Mouse (Mus musculus) fat pad, adult 2 months (tissue): ENCODE data around the gene Slc12a8.

ENCODE experiments used
- DNase-seq: peaks from one replicate; pipeline ENCODE4 v3.0.0-alpha.2; 2011; ENCODE audit warnings: low read depth, low spot score; ENCODE audit errors: extremely low read depth

Gene Slc12a8

DNA sequence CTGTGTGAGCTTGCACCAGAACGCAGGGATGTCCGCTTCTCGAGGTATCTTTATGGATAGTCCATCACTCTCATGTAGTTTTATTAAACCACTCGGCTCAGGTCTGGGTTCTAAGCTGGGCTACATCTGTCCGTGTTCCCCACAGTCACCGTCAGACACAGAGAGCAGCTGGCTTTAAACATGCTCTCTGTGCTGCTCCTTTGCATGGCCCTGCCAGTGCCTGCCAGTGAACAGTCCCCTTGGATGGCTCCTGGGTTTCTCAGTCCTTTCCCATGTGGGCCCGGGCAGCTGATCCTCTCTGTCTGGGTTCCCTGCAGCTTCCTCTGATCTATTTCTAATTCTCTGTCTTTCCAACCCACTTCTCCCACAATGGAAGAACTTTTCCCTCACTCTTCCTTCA is 93.3 kb downstream of the Slc12a8 start:
- DNase-seq = no peak

DNA sequence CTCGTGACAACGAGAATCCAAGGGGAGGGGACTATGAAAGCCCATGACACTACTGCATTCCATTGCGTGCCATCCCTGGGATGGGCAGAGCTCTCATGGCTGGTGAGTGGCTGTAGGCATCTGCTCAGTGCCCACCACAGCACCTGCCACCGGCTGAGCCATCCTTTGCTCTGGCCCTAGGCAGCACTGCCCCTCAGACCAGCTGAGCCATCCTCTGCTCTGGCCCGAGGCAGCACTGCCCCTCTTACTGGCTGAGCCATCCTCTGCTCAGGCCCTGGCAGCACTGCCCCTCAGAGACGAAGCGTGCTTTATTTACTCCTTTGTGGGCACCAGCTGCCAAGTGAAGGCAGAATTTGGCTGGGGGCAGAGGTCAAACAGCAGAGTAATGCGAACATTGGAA is 94.2 kb downstream of the Slc12a8 start:
- DNase-seq = no peak

DNA sequence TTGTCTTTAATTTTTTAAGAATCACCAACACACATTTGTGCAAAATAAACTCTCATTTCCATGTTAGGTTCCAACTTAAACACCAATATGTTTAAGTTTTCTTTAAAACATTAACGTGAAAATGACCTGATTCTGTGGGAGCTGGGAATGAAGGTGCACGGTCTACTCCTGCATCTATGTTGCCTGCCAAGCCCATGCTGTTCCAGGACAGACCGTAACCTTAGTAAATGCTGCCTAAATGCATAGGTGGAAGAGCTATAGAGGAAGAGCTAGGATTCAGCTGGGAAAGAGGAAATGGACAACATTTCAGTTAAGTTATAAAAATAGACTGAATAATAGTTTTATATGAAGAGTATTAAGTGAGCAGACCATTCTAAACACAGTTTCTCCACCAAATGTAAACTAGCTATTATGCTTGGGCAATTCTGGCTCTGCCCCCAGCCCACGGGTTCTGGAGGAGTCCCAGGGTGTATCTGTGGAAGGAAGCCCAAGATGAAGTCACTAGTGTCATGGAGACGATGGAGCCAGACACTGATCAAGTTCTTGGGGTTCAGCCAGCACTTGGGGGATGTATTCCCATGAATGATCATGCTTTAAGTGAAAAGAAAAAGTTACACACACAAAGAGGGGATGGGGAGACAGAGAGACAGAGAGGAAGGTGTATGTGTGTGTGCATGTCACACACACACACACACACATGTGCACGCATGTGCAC is 95.1 kb downstream of the Slc12a8 start:
- DNase-seq = no peak

DNA sequence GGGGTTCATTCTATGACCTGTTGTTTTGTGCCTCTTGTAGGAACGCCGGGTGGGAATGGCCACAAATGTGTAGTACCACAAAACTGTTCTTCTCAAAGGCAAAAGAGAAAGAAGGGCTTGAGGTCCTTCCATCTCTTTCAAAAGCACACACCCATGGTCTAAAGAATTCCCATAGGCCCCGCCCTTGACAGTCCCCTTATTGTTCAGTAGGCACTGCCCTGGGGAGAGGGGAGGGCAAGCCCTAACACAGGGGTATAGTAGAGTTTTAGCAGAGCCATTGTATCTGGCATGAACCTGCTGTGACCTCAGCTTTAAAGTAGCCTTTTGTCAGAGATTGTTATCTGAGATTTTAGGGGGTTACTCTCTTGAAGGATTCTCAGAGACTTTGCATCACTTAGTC is 98.9 kb downstream of the Slc12a8 start:
- no peak for DNase-seq

DNA sequence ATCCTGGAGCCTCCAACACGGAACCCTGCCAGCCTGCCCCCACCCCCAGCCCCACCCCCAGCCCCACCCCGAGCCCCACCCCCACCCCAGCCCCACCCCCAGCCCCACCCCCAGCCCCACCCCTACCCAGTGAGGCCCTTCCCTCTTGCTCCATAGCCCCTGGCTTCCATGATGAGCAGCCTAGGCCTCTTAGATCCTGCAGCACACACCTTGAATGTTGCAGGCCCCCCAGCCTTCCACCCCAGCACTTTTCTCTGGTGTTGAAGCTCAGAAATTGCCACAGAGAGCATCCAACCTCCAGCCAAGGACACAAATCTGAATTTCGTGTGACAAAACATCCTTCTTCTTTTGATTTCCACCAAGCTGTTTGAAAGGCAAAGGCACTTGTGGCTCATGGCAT is 104.7 kb downstream of the Slc12a8 start:
- DNase-seq = no peak

DNA sequence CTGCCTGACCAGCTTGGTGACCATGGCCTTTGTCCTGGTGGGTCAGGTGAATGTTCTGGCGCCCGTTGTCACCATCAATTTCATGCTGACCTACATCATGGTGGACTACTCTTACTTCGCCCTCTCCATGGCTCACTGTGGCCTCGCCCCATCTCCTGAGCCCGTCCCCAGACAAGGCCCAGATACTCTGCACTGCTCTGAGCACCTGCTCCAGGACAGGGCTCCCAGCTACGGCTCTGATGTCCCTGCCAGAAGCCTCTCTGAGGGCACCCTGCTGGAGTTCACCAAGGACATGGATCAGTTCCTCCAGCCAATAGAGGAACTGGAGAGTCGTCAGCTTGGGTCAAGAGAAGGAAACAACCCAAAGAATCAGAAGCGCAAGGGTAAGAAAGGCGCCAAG is 107.5 kb downstream of the Slc12a8 start:
- DNase-seq = no peak

DNA sequence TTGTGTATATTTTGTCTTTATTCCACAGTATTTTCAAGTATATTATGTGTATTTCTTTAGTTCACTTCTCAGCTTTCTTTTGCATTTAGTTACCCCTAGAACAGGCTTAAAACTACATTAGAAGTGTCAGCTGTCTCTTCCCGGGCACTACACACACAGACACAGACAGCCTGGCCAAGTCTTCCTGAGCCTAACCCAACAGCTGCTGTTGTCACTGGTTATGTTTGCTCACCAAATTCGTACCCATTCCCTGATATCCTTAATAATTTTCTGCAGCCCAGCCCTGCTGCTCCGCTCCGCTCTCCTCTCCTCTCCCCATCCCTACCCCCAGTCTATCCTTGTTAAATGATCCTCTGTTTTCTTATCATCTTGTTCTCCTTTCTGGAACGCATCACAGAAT is 112.4 kb downstream of the Slc12a8 start:
- no peak for DNase-seq

DNA sequence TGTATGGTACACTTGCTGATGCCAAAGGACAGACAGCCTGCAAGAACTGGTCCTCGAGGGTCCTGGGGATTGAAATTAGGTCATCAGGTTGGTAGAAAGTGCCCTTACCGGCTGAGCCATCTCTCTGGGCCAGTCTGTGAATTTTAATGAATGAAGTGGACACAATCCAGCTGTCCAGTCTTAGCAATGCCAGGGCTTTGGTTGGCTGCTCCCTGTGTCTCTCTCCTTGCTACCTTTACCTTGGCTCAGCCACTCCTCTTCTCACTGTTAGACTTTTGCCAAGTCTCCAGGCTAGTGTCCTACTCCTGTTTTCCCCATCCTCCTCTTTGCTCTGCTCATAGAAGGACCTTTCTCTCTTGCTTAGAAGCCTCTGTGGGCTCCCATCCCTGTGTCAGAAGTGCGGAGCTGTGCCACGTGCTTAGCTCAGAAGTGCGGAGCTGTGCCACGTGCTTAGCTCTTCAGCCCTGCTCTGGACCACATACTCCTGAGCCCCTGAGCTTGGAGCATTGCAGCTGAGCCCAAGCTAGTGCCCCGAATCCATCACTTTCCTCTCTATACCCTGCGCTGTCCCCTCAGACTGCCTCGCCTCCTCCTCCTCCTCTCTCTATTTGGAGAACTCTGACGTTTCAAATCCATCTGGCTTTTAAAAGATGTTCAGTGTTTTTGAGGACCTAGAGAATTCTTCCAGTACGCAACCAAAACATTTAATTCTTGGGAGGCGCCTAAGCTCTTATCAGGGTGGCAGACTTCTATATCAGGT is 118.9 kb downstream of the Slc12a8 start:
- DNase-seq = no peak

DNA sequence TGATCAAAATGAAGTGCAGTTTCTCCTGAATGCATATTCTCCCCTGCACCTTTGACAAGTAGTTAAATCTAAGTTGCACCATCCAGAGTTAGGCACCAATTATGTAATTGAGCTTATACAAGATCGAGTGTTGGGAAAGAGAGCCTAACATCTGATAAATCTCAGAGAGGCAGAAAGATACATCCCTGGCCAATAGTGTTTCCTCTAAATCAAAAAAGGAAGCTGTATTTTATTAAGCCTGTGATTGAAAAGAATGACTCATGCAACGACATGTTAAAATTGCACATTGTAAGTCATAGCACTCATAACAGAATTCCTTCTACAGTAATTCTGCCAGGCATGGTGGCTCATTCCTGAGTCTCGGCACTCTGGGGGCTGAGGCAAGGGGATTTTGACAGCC is 124.7 kb downstream of the Slc12a8 start:
- peak; percentile 16 for DNase-seq

DNA sequence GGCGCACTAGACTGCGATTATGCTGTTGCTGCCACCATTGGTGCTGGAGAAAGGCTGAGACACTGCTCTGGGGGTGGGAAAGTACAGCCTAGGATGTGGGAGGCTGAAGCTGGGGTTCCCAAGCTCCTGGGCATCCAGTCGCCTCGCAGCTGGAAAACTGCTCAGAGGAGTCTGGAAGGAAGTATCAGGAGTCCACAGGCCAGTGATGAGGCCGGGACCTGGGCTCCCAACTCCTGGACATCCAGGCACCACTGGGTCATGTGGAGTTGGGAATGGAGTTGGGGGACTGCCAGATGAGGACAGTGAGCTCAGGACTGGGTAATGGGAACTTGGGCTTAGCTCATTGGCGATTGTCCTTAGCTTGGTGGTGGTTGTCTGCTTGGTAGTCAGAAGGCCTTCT is 136.0 kb downstream of the Slc12a8 start:
- DNase-seq = no peak

DNA sequence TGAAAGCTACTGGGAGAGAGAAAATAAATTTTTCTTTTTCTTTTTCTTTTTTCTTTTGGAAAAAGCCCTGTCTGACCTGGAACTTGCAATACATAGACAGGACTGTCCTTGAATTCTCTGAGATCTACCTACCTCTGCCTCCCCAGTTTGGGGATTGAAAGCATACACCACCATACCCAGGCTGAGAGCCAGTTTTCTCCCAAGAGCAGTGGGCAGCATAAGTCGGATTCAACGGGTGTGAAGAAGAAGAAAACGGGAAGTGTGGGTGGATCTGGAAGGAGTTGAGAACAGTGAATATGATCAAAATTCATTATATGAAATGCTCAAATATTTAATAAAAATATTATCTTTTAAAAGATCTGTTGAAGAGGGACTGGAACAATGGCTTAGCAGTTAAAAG is 138.3 kb downstream of the Slc12a8 start:
- DNase-seq = no peak

DNA sequence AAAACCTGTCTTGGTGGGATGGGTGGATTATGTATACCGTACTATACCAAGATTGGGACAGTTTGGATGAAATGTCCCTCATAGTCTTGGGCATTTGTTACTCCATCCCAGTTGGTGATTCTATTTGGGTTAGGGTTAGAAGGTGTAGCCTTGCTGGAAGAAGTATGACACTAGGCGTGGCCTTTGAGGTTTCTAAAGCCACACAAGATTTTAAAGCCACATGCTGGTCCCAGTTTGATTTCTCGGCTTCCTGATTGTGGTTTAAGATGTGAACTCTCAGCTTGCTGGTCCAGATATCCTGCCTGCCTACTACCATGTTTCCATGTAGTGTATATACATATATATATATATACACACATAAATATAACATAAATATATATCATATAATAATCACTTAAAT is 140.1 kb downstream of the Slc12a8 start:
- no peak for DNase-seq

DNA sequence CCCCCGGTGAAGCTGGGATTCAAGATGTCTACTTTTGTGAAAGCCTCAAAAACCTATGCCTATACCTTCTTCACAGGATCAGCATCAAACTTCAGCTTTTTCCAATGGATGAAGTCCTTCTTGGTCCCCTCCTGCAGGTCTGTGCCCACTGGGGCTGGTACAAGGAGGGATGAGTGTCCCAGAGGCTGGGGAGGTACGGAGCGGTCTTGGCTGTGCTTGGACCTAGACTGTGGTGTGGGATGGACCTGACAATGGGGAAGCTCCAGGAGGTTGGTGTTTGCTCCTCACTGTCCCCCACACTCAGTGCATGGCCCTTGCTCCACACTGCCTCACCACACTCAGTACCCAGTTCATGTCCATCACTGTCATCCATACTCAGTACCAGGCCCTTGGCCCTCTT is 141.0 kb downstream of the Slc12a8 start:
- no peak for DNase-seq

DNA sequence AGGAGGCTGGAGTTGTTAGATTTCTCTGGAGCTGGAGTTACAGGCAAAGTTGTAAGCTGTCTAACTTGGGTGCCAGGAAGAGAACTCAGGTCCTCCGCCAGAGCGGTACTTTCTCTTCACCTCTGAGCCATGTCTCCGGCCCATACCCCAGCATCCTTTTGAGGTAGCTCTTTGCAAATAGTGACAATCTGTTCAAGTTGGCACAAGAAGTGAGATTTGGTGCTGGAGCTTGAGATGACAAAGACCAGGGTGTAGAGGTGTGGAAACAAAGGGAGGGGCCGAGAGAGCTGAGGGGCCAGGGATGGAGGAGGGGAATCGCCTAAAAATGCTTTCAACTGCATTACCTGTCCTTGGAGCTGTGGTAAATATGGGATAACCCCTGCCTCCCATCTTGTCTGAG is 142.4 kb downstream of the Slc12a8 start:
- DNase-seq = no peak

DNA sequence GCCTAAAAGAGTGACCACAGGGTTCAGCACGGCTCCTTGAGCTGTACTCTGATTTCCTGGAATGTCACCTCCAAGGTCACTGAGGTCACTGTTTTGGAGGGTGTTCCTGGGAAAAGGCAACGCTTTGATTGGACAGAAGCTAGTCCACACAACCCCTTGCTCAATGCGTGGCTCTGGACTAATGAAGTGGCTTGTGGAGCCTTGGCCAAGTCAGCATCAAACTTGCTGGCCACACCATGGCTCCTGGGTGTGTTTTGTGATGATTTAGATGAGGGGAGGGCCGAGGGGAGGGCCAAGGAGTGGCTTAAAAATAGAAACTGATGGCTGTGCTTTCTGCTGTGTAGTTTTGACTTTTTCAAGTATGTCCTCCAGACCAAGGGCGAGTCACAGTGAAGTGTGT is 143.0 kb downstream of the Slc12a8 start:
- no peak for DNase-seq

DNA sequence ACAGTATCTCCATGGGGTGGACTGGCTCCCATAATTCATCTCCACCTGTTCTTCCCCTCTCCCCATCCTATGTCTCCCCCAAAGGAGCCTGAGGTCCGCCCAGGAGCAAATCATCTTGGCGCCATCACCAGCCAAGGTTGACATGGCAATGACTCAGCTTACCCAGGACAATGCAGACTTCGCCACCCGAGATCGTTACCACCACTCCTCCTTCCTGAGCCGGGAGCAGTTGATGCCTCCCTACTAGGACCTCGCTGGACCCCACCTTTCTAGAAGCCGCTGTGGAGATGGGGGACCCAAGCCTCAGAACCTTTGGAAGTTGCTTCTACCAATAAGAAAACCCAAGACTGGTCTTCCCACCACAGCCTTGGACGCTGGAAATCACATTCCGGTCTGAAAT is 145.7 kb downstream of the Slc12a8 start:
- DNase-seq = no peak

DNA sequence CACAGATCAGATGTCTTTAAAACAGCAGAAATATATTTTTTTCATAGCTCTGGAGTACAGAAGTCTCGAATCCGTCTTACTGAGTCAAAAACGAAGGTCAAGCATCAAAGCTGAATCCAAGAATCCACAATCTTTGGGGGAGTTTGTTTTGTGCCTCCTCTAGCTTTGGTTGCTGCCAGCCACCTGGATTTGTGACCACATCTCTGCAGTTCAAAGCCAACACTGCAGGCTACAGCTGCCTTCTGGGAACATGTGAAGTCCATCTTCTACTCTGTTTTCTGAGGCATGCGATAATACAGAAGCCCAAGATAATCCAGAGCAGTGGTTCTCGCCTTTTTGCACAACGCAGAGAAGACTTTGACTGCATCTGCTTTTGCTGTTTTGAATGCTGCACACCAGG is 149.1 kb downstream of the Slc12a8 start:
- no peak for DNase-seq

DNA sequence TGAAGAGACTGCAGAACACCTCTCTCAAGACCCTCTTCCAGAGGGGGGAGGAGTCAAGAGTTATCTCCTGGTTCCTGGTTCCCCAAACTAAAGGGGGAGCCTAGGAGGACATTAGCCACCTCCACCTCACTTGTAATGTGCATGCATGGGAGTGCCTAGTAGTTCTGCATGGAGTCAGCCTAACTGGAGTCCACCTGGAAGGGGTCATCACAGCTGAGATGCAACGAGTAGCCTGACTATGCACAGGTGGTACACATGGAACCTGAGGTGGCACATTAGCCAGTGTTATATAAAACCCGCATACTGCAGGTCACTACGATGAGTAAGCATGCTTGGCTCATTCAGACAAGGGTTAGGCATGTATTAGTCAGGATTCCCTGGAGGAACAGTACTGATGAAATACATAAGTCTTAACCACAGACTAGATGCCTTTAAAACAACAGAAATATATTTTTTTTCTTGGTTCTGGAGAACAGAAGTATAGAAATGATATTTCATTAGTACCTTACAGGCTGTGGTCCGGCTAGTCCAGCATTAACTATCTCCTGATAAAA is 149.9 kb downstream of the Slc12a8 start:
- no peak for DNase-seq

DNA sequence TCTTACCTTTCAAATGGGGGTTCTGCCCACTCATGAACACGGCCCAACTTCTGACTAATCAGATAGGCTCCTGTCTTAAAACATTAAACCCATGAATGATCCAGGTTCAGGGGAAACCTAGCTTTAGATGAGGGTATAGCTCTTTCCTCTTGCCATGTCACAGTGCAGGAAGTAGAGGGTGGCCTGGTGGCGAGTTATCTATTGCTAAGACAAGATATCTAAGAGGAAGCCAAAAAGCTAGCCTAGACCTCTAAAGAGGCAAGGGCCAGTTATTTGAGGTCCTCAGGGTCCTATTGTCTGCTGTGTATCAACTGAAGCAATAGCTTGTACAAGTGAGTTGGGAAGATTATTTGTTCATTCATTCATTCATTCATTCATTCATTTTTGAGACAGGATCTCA is 151.3 kb downstream of the Slc12a8 start:
- DNase-seq = no peak

DNA sequence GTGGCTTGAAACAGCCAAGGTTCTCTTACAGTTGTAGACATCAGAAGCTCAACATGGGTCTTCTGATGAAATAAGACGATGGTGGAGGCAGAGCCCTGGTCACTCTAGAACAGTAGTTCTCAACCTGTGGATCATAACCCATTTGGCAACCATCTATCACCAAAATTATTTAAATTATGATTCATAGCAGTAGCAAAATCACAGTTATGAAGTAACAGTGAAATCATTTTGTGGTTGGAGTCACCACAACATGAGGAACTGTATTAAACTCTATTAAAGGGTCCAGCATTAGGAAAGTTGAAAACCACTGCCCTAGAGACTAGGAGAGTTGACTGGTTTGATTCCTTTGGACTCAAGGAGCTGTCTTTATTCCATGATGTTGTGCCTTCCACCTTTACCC is 151.9 kb downstream of the Slc12a8 start:
- DNase-seq = no peak

DNA sequence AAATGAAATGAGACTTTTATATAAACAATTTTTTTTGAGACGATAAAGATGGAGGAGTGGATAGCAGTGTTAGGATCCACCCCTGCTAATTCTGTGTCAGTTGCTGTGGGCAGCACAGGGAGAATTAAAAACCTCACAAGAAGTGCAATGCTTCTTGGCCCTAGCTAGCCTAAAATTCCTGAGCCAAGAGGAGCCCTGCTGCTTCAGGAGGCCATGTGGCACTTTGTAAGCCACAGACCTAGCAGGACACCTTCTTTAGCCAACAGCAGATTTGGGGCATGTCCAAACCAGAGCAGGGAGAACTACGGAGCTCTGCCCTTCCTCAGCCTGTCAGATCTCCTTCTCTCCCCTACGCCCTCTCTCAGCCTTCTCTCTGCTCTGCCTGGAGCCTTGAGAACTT is 153.2 kb downstream of the Slc12a8 start:
- no peak for DNase-seq

DNA sequence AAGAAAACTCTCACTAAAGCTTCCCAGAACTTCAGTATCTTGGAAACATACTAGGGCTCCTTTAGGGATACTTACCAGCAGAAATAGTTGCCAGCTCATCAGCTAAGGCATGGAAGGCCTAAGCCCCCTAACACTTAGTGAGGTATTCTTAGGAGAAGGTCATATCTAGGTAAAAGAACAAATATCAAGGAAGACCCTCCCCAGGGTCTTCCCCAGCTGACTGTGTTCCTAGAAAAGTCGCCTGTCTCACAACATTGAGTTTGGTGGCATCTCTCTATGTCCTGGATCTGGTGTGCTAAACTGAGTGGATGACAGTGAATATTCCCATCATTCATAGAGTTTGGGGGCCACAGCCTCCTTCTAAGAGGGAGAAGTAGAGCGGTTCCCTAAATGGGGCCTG is 153.8 kb downstream of the Slc12a8 start:
- no peak for DNase-seq

DNA sequence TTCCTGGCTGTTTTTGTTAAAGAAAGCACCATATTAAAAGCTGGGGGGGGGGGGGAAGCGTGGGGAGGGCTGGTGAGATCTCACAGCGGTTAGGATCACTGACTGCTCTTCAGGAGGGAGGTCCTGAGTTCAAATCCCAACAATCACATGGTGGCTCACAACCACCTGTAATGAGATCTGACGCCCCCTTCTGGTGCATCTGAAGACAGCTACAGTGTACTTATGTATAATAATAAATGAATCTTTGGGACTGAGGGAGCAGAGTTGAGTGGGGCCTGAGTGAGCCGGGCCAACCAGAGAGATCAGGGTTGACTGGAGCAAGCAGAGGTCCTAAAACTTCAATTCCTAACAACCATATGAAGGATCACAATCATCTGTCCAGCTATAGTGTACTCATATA is 155.1 kb downstream of the Slc12a8 start:
- DNase-seq = no peak
